Mouse (Mus musculus) small intestine, adult 2 months (tissue): ENCODE results near the gene Wiz.

Experiments
- CTCF ChIP-seq: fragments of 200-500 bp; IDR thresholded peaks from 2 replicates; pipeline ENCODE4 v1.5.1; 2012; ENCODE audit warnings: low read depth, mild to moderate bottlenecking, control low read depth, inconsistent platforms, low read length, moderate library complexity, mixed read lengths; ENCODE audit not compliant: insufficient replicate concordance, insufficient read length; ENCODE audit errors: extremely low read depth
- POLR2A ChIP-seq: fragments of 200-500 bp; IDR thresholded peaks from 2 replicates; pipeline ENCODE4 v1.6.1; 2012; ENCODE audit warnings: low read depth, mild to moderate bottlenecking, control low read depth, inconsistent platforms, low read length, moderate library complexity

DNA sequence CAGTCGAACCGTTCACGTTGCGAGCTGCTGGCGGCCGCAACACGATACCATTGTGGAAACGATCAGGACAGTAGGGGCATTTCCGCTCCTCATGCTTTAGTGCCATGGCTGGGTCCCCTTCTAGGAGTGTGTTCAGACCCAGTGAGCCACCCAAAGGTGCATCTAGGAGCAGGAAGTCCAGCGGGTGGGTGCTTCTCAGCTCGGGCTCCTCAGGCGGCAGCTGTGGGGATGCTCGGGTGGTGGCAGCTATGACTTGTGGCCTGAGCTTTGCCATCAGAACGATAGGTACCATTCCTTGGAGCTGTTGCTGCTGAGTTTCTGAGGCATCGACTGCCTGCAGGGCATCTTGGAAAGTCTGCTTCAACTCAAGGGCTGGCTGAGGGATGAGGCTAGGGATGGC lies 12.8 kb downstream of the Wiz start:
- TF ChIP-seq CTCF (no peak), POLR2A (no peak)
